Mouse (Mus musculus) lung, adult 2 months (tissue): ENCODE data around the gene Mgea5.

Experiments
- CTCF ChIP-seq: fragments of 200-500 bp; IDR thresholded peaks from 2 replicates; pipeline ENCODE4 v1.5.1; 2011; ENCODE audit warnings: mild to moderate bottlenecking, low read length, control low read depth; ENCODE audit not compliant: insufficient read depth
- POLR2A ChIP-seq: fragments of 200-500 bp; IDR thresholded peaks from 2 replicates; pipeline ENCODE4 v1.6.1; 2011; ENCODE audit warnings: low read depth, mild to moderate bottlenecking, control low read depth, low read length, borderline replicate concordance; ENCODE audit errors: extremely low read depth

DNA sequence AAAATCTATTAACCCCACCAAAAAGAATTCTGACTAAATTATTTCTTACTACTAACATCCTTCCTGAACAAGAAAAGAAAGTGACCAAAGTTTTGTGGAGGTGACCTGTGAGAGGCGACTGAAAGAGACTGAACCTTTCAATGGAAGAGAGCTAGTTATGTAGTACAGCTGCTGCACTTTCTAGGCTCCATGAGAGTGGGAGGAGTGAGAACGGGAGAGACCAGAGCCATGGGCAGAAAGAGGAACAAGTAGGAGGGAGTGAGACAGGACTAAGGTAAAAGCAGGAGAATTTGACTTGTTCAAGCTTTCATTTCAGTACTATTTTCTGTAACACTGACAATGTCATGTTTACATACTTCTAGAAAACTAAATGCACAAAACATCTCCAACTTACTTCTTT lies 8.2 kb downstream of the Mgea5 start:
- TF ChIP-seq CTCF, result no peak
- no peak for TF ChIP-seq POLR2A
